Mouse (Mus musculus) cerebellum, adult (tissue): ENCODE measurements around the gene Senp3.
"Not testable (repeated sequence)": the region's sequence is repeated elsewhere in the genome, so short reads cannot be mapped to it uniquely, and the experiment has no call there.

Source experiments
- ATAC-seq: cut with Nextera tagmentation; 2 replicates; pipeline ENCODE4 v1.9.2; 2017; ENCODE audit warnings: mild to moderate bottlenecking, moderate library complexity, mixed read lengths; ENCODE audit not compliant: insufficient number of reproducible peaks, low FRiP score, low TSS enrichment

Gene Senp3

DNA sequence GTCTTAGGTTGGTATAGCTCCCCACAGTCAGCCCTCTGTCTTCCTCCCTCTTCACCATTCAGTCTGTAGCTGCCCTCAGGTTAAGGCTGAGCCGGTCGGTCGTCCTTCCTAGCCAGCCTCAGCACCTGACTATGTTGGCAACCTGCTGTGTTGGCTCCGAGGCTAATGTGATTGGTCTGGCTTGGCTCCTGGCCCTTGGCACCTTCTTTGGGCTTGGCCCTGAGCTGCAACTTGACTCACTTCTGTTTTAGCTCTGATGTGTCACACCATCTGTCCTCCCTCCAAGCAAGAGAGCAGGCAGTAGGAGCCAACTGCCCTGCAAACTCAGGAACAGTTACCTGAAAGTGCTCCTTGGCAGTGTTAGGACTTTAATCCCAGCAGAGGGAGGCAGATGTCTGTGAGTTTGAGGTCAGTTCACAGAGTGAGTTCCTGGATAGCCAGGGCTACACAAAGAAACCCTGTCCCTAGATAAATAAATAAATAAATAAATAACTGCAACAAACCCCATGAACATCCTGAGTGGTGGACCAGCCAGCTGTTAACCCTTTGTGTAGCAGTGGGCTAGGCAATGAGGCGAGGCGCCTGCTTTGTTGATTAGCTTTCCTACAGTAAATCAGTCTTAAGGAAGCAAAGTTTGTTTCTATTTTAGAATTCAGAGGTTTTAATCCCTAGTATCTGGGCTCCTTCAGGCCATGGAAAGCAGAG lies 25.0 kb upstream of the Senp3 start:
- ATAC-seq, result peak; percentile 89; the same call in 1 of the 2 replicates

DNA sequence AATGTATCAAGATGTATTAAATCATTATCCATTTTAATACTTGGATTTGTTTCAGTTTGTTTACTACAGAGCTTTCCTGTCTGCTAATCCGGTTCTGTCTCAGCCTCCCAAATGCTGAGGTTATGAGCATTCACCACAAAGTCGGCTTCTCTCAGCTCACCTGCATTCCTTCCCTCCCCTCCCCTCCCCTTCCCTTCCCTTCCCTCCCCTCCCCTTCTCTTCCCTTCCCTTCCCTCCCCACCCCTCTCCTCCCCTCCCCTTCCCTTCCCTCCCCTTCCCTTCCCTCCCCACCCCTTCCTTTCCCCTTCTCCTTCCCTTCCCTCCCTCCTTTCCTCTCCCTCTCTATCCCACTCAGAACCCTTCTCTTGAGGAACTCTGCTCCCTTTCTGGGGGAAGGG lies 22.7 kb upstream of the Senp3 start:
- ATAC-seq, result no peak

DNA sequence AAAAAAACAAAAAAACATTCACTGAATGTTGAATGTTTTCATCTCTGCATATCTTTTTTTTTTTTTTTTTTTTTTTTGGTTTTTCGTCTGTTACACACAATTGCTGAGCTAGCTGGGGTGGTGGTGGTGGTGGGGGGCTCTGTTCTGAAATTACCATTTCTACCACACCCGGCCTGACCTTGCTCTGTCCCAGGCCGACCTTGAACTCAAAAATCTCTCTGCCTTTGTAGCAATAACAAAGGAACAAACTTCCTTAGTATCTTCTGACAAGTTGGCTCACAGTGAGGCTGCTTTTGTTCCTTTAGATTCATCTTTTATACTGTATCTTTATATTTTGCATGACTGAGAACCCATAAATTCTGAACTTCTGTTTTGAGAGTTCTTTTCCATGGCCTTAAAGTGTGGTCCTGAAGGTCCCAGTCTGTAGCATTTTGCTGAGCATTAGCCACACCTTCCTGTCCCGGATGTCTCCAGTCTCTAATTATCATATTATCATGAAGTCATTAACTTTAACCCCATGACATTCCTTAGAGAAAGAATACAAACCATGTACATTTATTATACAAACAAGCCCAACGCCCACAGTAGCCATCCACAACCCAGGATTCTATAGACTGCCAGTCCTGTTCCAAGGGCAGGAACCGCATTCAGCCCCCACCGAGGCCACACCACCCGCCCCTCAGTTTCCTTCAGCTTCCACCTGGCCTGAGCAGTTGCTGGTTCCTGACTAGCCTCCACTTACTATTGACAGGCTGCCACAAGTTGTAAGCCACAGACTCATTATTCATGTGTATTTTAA lies 22.1 kb upstream of the Senp3 start:
- no peak for ATAC-seq

DNA sequence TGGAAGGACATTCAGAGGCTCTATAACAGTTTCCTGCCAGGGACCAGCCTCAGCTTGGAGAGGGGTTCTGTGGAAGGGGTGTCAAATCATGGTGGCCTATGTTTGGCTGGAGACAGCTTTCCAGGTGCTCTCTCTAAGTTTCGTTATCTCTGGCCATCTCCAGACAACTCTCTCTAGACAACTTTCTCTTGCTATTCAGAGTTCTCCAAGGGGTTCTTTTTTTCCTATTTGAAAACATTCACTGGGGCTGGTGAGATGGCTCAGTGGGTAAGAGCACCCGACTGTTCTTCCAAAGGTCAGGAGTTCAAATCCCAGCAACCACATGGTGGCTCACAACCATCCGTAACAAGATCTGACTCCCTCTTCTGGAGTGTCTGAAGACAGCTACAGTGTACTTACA lies 21.5 kb upstream of the Senp3 start:
- ATAC-seq, result not testable (repeated sequence)

DNA sequence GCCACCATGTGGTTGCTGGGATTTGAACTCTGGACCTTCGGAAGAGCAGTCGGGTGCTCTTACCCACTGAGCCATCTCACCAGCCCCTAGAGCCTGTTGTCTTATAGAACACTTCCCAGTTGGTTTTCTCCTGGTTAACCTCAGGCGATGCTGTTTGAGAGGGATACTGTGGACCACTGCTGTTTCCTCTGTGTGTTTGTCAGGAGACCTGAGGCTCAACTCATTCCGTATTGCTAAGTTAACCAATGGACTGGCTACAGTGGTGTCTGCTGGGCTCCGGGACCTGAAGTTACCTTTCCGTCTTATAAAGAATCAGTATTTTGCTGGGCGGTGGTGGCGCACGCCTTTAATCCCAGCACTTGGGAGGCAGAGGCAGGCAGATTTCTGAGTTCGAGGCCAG lies 21.0 kb upstream of the Senp3 start:
- ATAC-seq, result not testable (repeated sequence)

DNA sequence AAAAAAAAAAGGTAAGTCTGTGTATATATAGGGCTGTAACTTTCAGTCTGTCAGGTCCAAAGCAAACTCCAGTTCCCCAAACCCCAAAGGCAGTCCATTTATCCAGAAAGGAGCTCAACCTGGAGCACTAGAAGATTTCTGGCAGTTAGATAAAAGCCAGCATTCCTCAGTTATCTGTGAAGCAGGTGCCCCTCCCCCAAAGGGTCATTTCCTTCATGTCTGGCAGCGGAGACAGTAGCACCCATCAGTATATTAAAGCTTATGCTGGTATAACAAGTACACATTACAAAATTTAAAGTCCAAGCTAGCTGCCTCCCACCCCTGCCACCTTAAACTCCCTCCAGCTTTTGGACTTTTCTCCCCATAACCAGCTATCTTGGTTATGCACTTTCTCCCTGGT lies 17.7 kb upstream of the Senp3 start:
- ATAC-seq, result no peak

DNA sequence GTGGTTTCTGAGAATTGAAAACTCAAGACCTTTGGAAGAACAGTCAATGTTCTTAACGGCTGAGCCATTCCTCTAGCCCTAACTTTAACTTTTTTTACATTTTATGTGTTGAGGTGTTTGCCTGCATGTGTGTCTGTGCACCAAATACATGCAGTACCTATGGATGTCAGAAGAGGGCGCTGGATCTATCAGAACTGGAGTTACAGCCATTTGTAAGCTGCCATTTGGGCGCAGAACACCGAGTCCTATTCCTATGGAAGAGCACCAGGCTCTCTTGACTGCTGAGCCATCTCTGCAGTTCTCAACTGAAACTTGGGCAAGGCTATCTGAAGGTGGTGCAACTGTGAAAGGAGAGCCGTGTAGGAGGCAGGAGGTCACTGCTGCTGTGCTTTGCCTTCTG lies 16.7 kb upstream of the Senp3 start:
- no peak for ATAC-seq

DNA sequence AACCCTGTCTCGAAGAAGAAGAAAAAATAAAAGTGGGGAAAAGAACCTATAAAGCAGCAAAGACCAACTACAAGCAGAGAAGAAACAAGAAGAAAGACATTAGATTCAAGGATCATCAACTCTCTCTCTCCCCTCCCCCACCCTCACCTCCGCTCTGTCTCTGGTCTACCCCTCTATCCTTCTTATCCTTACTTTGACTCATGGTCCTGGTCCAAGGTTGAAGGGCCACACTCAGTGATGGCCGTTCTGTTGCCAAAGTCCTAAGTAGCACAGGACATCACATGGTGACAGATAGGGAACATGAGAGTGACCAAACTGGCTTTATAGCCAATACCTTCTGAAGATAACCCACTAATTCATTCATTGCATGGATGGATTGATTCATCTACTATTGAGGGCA lies 15.5 kb upstream of the Senp3 start:
- no peak for ATAC-seq

DNA sequence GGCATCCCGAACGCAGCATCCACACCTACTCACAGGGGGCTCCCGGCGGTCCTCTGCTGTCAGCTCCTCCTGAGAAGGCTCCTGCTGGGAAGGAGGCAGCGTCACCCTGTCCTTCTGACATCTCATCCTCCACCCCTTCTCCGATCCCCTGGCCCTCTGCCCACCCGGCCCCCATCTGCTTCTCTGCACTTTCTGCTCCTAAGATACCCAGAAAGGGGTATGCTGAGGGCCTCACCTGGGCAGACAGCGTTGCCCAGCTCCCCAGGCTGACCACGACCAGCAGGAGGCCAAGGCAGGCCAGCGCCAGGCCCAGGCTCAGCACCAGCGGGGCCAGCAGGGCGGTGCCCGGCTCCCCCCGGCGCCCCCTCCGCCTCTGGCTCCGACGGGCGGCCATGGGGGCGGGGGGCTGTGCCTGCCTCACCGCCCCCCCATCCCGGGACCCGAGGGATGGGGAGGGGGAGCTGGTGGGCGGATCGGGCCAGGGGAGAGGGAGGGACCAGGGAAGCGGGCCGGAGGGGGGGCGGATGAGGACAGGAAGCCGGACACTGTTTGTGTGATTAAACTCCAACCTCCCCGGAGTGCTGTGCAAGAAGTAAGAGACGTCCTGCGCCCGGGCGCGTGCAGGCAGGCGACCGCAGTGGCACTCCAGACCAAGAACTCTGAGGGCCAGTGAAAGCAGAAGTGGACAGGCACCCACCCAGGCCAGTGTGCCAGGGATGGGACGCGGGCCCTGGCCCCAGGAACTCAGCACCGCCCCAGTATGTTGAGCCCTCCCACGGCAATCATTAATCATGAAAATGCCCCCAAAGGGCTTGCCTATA lies 13.7 kb upstream of the Senp3 start, which contains the start of the genes Tnfsf12 and Tnfsfm13:
TSS of gene Tnfsf12 (minus strand) at position 489 of the 821 bp plus-strand sequence.
TSS of gene Tnfsfm13 (minus strand) at position 738 of the 821 bp plus-strand sequence.
- peak; percentile 45; the same call in 1 of the 2 replicates for ATAC-seq

DNA sequence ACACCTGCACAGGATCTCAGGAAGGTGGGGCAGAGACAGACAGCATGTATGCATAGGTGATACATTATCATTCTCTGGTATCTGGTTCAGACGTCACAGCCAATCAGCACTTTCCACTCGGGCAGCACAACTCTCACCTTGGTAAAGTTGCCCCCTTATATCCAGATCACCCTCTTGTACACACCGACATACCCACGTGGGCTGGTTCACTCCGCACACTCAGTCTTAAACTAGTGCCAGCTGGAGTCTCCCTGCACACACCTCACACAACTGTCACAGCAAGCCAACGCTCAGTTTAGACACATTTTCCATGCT lies 13.1 kb upstream of the Senp3 start:
- no peak for ATAC-seq

DNA sequence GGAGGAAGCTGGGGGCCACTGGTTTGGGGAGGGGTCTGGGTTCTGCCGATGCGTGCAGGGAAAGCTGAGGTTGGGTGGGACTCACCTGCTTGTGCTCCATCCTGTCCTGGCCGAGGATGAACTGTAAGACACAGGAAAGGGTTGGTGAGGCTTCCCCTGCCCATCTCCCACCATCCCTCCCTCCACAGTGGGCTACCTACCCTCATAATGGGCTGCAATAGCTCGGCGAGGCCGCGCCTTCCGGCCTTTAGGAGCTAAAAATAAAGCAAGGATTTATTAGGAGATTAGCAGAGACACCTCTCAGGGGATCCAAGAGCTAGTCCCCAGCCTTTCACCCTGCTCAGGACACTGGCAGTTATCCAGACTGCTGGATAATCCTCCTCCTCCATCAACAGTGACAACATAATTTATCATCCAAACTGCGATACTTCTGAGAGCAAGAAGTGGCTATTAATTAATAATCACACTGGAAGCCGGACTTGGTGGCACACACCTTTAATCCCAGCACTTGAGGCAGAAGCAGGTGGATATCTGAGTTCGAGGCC lies 11.6 kb upstream of the Senp3 start:
- no peak for ATAC-seq

DNA sequence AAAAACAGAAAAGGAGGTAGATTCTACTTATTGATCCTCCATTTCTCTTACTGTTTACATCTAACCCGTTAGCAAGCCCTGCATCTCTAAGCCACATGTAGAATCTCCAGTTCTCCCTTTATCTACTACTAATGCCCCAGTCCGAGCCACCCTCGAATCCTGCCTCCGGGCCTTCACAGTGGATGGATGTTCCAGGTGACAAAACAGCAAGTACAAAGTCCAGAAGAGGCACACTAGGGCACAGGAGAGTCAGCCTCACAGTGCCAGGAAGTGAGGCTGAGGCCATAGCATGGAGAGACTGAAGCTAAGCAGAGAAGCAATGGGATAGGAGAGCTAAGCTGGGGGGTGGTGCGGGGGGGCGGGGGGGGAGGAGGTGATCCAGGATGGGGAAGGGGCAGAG lies 11.0 kb upstream of the Senp3 start:
- no peak for ATAC-seq

DNA sequence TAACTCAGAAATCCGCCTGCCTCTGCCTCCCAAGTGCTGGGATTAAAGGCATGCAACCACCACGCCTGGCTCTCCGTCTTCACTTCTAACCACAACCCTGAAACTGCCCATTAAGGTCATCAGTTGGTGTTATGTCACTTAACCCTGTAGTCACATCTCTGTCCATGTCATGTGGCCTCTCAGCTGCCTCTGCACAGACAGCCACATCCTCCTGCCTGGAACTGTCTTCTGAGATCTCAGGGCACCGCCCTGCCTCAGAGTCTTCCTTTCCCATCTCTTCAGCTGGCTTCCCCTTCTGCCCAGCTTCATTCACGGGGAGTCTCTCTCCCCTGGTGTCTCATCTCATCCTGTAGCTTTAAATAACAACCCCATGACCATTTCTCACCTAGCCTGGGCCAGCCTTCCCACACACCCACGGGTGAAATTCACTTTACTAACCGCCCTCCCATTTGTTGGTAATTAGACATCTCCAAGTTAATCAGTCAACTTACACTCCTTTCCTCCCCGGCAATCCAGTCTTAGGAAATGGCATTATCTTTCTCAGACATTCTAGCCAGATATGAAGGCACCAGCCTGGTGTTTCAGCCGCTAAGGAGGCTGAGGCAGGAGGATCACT lies 10.4 kb upstream of the Senp3 start:
- ATAC-seq, result no peak

DNA sequence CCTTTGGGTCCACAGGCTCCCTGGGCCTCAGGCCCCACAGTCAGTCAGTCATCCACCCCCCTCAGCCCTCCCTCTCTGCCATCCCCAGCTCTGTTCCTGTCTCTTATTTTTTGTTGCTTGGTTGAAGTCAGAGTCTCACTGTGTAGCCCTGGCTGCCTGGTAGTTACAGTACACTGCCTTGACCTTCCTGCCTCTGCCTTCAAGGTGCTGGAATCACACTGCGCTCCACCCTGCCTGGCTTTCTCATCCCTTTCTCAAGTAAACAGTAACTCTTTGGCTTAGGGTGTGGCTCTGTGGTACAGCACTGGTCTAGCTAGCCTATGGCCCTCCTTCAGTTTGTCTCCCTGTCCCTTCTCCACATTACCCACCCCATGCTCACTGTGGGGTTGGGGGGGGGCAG lies 8.0 kb upstream of the Senp3 start:
- no peak for ATAC-seq

DNA sequence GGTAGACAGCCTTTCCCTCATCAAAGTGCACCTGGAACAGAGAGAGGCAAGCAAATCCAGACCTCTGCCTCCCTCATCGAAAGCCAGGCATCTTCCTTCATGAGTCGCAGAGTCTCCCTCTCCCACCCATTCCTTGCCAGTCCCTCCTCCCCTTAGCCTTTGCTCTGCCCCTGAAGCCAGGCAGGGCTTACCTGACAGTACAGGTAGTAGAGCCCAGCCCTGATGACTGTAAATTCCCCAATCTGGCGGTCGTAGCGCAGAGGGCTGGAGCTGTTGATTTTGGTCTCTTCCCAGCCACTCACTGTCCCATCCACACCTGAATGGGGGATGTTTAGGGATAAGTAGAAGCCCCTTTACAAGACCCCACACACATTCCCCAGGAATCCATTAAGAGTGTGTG lies 5.2 kb upstream of the Senp3 start:
- ATAC-seq, result no peak

DNA sequence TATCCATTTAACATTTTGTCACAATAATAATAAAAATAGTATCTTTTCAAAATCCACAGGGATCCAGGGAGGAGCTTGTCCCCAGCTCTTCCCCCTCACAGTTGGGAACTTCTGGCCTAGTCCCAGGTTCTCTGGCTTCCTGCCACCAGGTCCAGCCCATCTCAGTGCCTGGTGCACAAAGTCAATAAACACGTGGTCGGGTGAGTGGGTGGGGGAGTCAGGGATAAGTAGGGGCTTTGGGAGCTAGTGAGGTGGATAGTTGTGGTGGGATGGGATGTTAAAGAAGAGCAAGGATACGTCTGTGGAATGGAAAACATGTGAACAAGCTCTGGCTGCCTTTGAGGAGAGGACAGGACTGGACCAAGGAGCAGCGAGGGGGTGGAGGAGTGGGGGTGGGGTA lies 4.5 kb upstream of the Senp3 start:
- ATAC-seq, result no peak

DNA sequence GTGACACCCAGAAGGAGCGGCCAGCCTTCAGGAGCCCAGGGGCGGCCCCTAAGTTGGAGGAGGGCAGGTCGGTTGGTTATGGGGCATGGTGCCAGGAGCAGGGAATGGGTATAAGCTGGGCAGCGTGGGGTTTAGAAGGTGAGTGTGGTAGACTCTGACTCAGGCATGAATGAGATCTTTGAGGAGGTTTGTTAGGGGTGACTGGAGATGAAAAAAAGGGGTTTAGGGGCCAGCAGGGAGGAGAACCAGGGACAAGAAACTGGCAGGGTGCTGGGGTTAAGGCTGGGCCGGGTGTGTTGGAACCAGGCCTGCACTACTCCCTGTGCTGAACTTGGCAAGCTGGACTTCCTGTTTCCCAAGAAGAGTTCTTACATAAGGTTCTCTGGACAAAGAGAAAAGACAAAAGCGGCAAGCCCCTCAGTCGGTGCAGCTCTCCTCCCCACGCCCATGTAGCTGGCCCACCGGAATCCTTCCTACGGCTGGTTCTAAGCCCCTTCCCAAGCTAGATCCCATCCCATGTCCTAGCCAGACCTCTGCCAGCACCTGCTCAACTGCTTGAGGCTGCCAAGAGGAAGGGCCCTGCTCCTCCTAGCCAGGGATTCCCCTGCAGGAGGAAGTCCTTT lies 3.8 kb upstream of the Senp3 start, which contains the start of gene Tnfsf13:
TSS of gene Tnfsf13 (minus strand) at position 259 of the 623 bp plus-strand sequence.
- peak; percentile 49; the same call in 1 of the 2 replicates for ATAC-seq

DNA sequence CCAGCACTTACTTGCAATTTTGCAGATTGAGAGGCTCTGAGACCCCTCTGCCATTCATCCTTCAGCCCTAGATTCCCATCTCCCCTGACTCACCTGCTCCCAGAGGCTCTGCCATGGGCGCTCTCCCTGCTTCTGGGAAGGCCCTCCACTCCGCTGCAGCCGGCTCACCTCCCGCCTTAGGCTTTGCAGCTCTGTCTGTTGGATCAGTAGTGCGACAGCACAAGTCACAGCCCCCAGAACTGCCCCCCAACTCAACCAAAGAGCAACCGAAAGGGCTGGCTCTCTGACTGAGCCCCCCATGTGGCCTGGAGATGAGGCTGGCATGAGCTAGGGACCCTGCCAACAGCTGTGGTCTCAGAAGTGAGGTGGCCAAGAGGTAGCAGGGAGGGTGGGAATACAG lies 3.1 kb upstream of the Senp3 start:
- ATAC-seq, result no peak

DNA sequence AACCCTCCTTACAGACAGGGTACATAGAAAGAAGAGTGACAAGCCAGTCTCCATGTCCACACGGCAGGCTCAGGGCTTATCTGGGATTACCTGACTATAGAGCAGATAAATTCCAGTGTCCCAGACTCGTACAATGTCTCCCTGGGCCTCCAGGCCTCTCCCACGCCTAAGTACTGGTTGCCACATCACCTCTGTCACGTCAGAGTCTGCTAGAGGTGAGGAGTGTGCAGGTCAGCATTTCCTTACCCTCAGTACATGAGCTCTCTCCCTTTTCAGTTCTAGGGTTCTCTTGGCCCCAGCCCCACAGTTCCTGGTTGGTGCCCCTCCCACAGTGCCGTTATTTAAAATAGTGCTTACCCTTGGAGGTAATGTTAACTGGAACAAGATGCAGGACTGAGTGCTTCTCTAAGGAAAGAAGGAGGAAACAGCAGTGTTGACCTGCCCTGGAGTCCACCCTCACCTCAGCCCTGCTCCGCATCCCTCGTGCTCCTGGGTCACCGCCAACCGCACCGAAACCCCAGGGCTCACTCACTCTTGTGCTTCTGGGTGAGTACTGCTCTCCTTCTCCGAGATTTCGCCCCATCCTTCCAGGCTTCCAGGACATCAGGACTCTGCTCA lies 2.4 kb upstream of the Senp3 start:
- no peak for ATAC-seq
